Mouse (Mus musculus) limb, embryonic 14.5 days (tissue): ENCODE results near the gene Gnptg. TPM values are rescaled to one million over a fixed set of nuclear protein-coding genes. Genes with fewer than 3 reads are reported as not detected.
"Not testable (repeated sequence)": the region's sequence is repeated elsewhere in the genome, so short reads cannot be mapped to it uniquely, and the experiment has no call there.

Source experiments
- ATAC-seq: fragments of 200-750 bp; cut with Nextera tagmentation; 2 replicates; pipeline ENCODE4 v1.8.0; 2017; ENCODE audit warnings: low read depth, moderate number of reproducible peaks, moderate TSS enrichment; ENCODE audit not compliant: low FRiP score
- DNase-seq: peaks from one replicate; pipeline ENCODE4 v3.0.0-alpha.2; 2015; ENCODE audit warnings: low spot score
- H3K27ac ChIP-seq: fragments of 300-500 bp; sonication (generic); replicated peaks from 2 replicates; pipeline ENCODE4 v1.5.1; 2014; ENCODE audit warnings: low read depth, mild to moderate bottlenecking, low read length, moderate library complexity, mixed read lengths
- H3K27me3 ChIP-seq: fragments of 300-500 bp; sonication (generic); 2 replicates; pipeline ENCODE4 v1.6.1; 2014; ENCODE audit warnings: low read length, mixed read lengths; ENCODE audit not compliant: control insufficient read depth, insufficient read depth
- H3K36me3 ChIP-seq: fragments of 300-500 bp; sonication (generic); 2 replicates; pipeline ENCODE4 v1.6.1; 2014; ENCODE audit warnings: mild to moderate bottlenecking, low read length, moderate library complexity, mixed read lengths; ENCODE audit not compliant: control insufficient read depth, insufficient read depth
- H3K4me1 ChIP-seq: fragments of 300-500 bp; sonication (generic); 2 replicates; pipeline ENCODE4 v1.6.1; 2014; ENCODE audit warnings: antibody characterized with exemption, low read length, mixed read lengths; ENCODE audit not compliant: control insufficient read depth, insufficient read depth
- H3K4me2 ChIP-seq: fragments of 300-500 bp; sonication (generic); replicated peaks from 2 replicates; pipeline ENCODE4 v1.6.1; 2014; ENCODE audit warnings: low read depth, mild to moderate bottlenecking, low read length, moderate library complexity; ENCODE audit not compliant: severe bottlenecking
- H3K4me3 ChIP-seq: fragments of 300-500 bp; sonication (generic); replicated peaks from 2 replicates; pipeline ENCODE4 v1.5.1; 2014; ENCODE audit warnings: low read length
- H3K9ac ChIP-seq: fragments of 300-500 bp; sonication (generic); 2 replicates; pipeline ENCODE4 v1.6.1; 2014; ENCODE audit warnings: mild to moderate bottlenecking, low read depth, low read length, moderate library complexity; ENCODE audit not compliant: severe bottlenecking
- H3K9me3 ChIP-seq: fragments of 300-500 bp; sonication (generic); 2 replicates; pipeline ENCODE4 v1.6.1; 2016; ENCODE audit warnings: low read length; ENCODE audit not compliant: control insufficient read depth
- POLR2A ChIP-seq: fragments of 200-500 bp; IDR thresholded peaks from 2 replicates; pipeline ENCODE4 v1.8.0; 2012; ENCODE audit warnings: inconsistent platforms, mild to moderate bottlenecking, moderate library complexity, borderline replicate concordance; ENCODE audit not compliant: insufficient read depth, insufficient read length; ENCODE audit errors: extremely low read depth
- WGBS: fragments of 180-500 bp; shearing (Covaris S2); extraction: QIAGEN DNeasy Blood & Tissue Kit; methylation state at CpG from one replicate; pipeline ENCODE4 v1.1.7; 2014; 5-methylcytosine and 5-hydroxymethylcytosine counted together
- polyA plus RNA-seq, 2 experiments: library from polyadenylated mRNA; depleted of rRNA in 1 of 2; stranded (reverse) in 1 of 2; unstranded in 1 of 2; fragments of >200 nt; fragmentation: Nextera tagmentation in 1 of 2; extraction: Ambion mirVana in 1 of 2; gene quantifications; 2 replicates each; pipeline versions ENCODE4 v1.2.1 to v1.2.3; 2012 to 2014

Gene Gnptg
- polyA plus RNA-seq, 2 experiments = 29.4 to 30.9 TPM

- no peak for ATAC-seq
- Histone ChIP-seq H3K4me1 (peaks cover 10% of the 10 kb centered on the region), H3K4me2 (no peak overlapping the region), H3K27me3 (no peaks in the 10 kb centered on the region), H3K9ac (no peak overlapping the region), H3K27ac (no peak overlapping the region), H3K36me3 (peaks cover 29% of the 10 kb centered on the region), H3K4me3 (no peak overlapping the region), H3K9me3 (no peaks in the 10 kb centered on the region)
- 86% methylated on average over 11 of the region's 11 CpGs for WGBS
- no peak for DNase-seq
- no peak for TF ChIP-seq POLR2A
Observed at GRCm38 (mm10) chr17:25243131-25243780, 3.3 kb upstream of the Gnptg start.

DNA sequence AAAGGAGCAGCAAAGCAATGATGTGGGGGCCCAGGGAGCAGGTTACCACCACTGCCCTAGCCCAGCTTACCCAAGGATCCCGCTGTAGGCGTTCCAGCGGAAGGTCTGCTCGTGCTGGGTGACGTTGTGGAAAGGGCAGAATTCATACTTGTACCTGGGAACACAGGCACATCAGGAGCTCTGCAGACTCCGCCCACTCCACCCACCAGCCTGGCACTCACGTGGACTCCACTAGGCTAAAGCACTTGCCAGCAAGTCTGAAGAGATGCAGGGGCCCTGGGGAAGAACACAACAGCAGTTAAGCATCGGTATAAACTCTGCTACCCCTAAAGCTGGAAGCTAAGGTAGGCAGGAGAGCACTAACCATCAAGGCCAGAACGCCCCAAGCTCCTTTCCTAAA, 4.3 kb downstream of the Gnptg start:
- H3K4me2 ChIP-seq = no peak overlapping the region

DNA sequence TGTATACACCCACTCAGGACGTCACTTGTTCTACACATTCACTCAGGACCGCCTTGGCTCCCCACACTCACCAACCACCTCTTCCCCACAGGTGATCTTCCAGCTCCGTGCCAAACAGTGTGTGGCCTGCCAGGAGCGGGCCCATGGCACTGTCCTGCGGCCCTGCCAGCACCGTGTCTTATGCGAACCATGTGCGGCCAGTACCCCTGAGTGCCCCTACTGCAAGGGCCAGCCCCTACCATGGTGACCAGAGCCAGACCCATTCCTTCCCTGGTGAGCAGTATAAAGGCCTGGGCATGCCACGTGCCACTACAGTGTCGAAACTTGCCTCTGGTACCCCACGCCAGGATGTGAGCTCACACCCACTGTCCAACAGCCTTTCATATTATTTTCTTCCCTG, 8.3 kb downstream of the Gnptg start:
- H3K4me1 ChIP-seq, DNase-seq, ATAC-seq, H3K4me2 ChIP-seq, H3K9me3 ChIP-seq, H3K9ac ChIP-seq, H3K27me3 ChIP-seq, H3K4me3 ChIP-seq, H3K27ac ChIP-seq: not testable (repeated sequence)
- H3K36me3 ChIP-seq = peaks cover 51% of the 10 kb centered on the region
- 91% methylated on average over 6 of the region's 11 CpGs for WGBS

More for the DNA sequence above, 4.3 kb downstream of the Gnptg start:
- Histone ChIP-seq H3K4me1 (peaks cover 4% of the 10 kb centered on the region), H3K27me3 (no peaks in the 10 kb centered on the region), H3K36me3 (peaks cover 28% of the 10 kb centered on the region), H3K27ac (no peak overlapping the region), H3K9me3 (no peaks in the 10 kb centered on the region), H3K4me3 (no peak overlapping the region), H3K9ac (no peak overlapping the region)
- no peak for ATAC-seq
- no peak for TF ChIP-seq POLR2A
- 86% methylated on average over 9 of the region's 9 CpGs for WGBS
- no peak for DNase-seq

- Histone ChIP-seq H3K4me3 (no peak overlapping the region), H3K9me3 (no peaks in the 10 kb centered on the region), H3K27me3 (no peaks in the 10 kb centered on the region), H3K36me3 (peaks cover 52% of the 10 kb centered on the region), H3K9ac (no peak overlapping the region), H3K27ac (no peak overlapping the region), H3K4me1 (no peaks in the 10 kb centered on the region), H3K4me2 (no peak overlapping the region)
- no peak for ATAC-seq
- no peak for DNase-seq
- 89% methylated on average over 3 of the region's 3 CpGs for WGBS
- no peak for TF ChIP-seq POLR2A
Observed at GRCm38 (mm10) chr17:25230700-25231099, 9.2 kb downstream of the Gnptg start.

DNA sequence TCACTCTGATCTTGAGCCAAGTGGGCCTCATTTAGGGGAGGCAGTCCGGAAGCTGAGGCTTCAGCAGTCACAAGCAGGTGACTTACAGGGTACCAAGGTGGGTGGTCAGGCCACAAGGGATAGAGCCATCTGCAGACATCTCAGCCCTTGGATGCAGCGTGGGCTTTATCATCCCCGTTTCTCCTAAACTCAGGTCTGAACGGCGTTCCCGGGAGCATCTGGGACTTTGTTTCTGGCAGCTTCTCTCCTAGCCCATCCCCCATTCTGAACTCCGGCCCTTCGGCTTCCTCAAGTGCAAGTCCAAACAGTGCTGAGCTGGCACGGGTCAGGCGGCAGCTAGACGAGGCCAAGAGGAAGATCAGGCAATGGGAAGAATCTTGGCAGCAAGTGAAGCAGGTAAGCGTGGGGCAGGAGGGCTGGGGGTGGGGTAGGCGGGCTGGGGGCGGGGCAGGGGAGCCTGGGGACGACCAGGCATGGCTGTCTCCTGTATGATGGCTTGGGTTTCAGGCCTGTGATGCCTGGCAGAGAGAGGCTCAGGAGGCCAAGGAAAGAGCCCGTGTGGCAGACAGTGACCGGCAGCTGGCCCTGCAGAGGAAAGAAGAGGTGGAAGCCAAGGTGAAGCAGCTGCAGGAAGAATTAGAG, 9.8 kb downstream of the Gnptg start:
- WGBS = 77% methylated on average over 15 of the region's 17 CpGs

More for the DNA sequence above, 9.8 kb downstream of the Gnptg start:
- H3K36me3 ChIP-seq = peaks cover 46% of the 10 kb centered on the region
- H3K9me3 ChIP-seq, ATAC-seq, H3K4me3 ChIP-seq, H3K27ac ChIP-seq, H3K9ac ChIP-seq, H3K4me1 ChIP-seq, H3K27me3 ChIP-seq, DNase-seq, H3K4me2 ChIP-seq: not testable (repeated sequence)
